Mouse (Mus musculus) right cerebral cortex, adult 2 months (tissue): ENCODE data around the gene Sugct.

Experiments
- DNase-seq, 2 experiments: peaks; one replicate each; pipeline ENCODE4 v3.0.0; 2021 to 2022; ENCODE audit warnings: low spot score in 2 of 2

Sugct gene

GRCm38 (mm10) chr13:17694911-17695699 is at the start of gene Sugct, which contains the start of gene Mplkip:
Gene Sugct (minus strand): TSS chr13:17695553.
Gene Mplkip (plus strand): TSS chr13:17695192.
- DNase-seq = peak; percentile 98 to 100

- DNase-seq = no peak
Observed at GRCm38 (mm10) chr13:17728798-17729197, 33.4 kb upstream of the Sugct start.

- no peak for DNase-seq
Observed at GRCm38 (mm10) chr13:17727922-17728321, 32.6 kb upstream of the Sugct start.

DNA sequence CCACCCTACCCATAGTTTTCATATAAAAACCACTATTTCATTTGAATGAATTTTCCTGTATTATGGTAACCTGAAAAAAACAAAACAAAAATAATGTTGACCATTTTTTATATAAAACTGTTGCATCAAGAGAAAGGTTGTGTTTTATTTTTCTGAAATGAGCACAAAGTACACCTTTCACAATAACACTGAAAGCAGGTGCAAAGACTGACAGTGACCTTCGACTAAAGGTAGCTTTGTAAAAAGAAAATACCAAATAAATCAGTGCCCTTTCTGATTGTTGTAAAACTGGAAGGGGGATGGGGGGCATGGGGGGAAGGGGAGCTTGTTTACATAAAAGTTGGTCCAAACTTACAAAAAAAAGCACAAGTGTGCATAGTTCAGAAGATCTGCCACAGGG is 22.0 kb upstream of the Sugct start:
- DNase-seq = no peak

GRCm38 (mm10) chr13:17708784-17709311 is 13.5 kb upstream of the Sugct start:
- DNase-seq = no peak

- DNase-seq = peak; percentile 38 to 51
Observed at GRCm38 (mm10) chr13:17705188-17705826, 10.0 kb upstream of the Sugct start.

DNA sequence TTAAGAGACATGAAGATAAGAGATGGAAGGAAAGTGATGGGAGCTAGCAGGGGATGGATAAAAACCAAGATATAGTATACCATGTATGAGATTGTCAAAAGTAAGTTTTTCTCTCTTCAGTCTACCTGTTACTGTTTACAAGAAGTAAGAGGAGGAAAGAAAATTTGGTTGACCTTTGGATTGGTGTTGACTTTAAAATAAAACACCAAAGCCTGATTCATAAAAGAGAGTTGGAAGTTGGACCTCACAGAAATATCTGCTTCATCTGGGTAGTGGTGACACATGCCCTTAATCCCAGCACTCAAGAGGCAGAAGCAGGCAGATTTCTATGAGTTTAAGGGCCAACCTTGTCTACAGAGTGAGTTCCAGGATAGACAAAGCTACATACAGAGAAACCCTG is 7.0 kb upstream of the Sugct start:
- DNase-seq = no peak

DNA sequence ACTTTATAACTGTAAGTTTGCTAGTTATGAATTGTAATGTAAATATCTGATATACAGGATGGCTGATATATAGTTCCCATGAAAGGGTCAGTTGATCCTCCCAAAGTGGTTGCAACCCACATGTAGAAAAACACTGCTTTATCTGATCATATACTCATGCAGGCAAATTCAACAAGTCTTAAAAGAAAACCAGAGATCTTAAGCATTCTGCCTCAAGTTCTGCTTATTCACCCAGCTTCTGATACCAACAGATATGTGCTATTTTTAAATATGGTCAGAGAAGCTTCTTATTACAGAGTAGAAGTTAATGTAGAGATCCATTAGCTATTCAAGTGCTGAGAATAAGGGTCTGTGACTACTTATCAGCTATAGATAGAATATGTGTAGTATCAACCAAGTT is 6.0 kb upstream of the Sugct start:
- DNase-seq = no peak

DNA sequence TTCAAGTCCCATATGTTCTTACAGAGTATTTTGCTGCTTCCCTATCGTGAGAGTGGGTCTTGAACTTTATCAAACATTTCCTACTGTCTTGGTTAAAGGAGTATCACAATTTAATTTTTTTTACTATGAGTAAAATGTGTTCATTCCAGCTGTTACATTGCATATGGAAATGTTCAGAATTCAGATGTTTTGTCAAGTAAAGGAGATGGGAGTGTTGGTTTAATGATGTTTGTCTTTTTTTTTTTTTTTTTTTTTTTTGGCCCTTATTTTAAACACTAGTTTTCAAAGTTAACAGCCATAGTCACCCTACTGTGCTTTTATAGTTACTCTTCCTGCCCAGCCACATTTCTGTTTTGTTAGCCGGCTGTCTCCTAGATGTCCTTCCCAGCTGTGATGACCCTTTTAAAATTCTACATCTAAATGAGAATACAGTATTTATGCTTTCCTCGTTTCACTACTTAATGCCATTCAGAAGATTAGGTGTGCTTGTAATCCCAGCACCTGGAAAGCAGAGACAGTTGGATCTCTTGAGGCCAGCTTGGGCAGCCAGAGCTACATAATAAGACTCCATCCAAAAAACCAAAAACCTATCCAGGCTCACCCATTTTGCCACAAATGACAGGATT is 4.8 kb upstream of the Sugct start:
- no peak for DNase-seq

DNA sequence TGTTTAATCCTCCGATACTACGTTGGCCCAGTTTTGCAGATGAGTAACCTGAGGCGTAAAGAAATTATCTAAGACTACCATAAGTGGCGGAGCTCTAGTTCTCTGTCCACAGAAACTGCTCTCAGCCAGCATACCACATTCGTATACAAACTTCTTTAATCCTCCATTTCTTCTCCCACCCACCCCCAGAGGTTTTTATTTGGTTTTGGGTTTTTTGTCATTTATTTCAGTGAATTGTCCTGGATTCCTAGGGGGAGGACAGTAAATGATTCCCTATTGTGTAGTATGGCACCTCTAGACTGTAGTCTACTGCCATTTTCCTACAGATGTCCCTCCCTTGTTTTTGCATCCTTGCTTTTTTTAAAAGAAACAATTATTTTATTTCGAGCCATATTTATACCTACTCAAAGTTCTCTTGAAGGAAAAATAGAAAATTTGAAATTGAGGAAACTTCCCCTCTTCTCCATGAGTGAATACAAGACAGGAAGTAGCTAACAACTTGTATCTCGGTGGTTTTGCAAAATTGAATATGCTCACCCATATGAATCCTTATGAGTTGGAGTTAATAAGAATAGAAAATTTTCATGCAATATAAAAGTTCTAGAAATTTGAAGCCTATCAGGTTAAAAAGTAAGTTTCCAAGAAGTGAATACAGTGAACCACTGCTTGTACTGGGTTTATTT is 686 bp upstream of the Sugct start:
- no peak for DNase-seq

GRCm38 (mm10) chr13:17694414-17694813 is 939 bp downstream of the Sugct start:
- DNase-seq = peak; percentile 33 to 50

- no peak for DNase-seq
Observed at GRCm38 (mm10) chr13:17693816-17694215, 1.5 kb downstream of the Sugct start.

DNA sequence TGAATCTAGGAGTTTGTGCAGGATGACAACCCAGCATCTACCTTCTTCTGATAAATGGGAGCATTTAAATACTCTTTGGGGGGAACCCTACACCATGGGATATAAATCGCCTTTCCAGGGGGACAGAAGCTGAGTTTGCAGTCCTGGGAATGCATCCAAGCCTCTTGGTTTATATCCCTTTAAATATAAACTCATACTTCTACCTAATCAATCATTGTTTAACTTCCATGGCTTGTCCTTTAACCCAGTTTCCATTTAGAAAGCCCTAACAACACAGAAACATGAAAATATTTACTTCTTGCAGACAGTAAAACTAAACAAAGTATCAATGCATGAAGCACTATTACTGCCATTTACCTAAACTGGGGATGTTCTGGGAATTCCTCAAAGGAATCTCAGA is 3.9 kb downstream of the Sugct start:
- no peak for DNase-seq

- no peak for DNase-seq
Observed at GRCm38 (mm10) chr13:17690686-17691085, 4.7 kb downstream of the Sugct start.

GRCm38 (mm10) chr13:17689461-17689860 is 5.9 kb downstream of the Sugct start:
- no peak for DNase-seq

GRCm38 (mm10) chr13:17671122-17671521 is 24.2 kb downstream of the Sugct start:
- DNase-seq = no peak

GRCm38 (mm10) chr13:17667380-17667779 is 28.0 kb downstream of the Sugct start:
- no peak for DNase-seq

- DNase-seq = no peak
Observed at GRCm38 (mm10) chr13:17642294-17642693, 53.1 kb downstream of the Sugct start.

GRCm38 (mm10) chr13:17638008-17638407 is 57.3 kb downstream of the Sugct start:
- DNase-seq = no peak

DNA sequence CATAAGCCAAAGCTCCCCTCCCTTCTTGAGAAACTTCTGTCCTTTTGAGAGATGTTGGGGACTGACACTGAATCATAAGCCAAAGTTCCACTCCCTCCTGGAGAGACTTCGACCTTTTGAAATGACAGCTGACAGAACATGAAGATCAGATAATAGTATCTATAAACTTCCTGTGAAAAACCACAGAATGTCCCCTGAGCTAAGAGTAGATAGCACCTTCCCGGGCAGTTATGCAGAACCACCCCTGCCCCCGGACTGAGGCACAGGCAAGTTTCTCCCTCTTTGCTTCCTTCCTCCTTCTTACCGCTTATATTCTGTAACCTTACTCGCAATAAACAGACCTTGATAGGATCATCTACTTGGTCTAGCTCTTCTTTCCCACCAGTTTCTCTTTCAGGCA is 68.2 kb downstream of the Sugct start:
- DNase-seq = no peak

GRCm38 (mm10) chr13:17624976-17625375 is 70.4 kb downstream of the Sugct start:
- no peak for DNase-seq

- no peak for DNase-seq
Observed at GRCm38 (mm10) chr13:17606217-17606616, 89.1 kb downstream of the Sugct start.
